Mouse (Mus musculus) limb, embryonic 11.5 days (tissue): ENCODE results near the gene Scgn. TPM values are rescaled to one million over a fixed set of nuclear protein-coding genes. Genes with fewer than 3 reads are reported as not detected.

ENCODE experiments used
- ATAC-seq: fragments of 200-750 bp; cut with Nextera tagmentation; 2 replicates; pipeline ENCODE4 v1.8.0; 2017; ENCODE audit warnings: low read depth; ENCODE audit not compliant: insufficient number of reproducible peaks, low FRiP score, low TSS enrichment
- DNase-seq: peaks from one replicate; pipeline ENCODE4 v3.0.0-alpha.2; 2015; ENCODE audit warnings: low spot score
- H3K27ac ChIP-seq: fragments of 300-500 bp; sonication (generic); replicated peaks from 2 replicates; pipeline ENCODE4 v1.5.1; 2014; ENCODE audit warnings: low read depth, mild to moderate bottlenecking, low read length
- H3K27me3 ChIP-seq: fragments of 300-500 bp; sonication (generic); 2 replicates; pipeline ENCODE4 v1.6.1; 2014; ENCODE audit warnings: mild to moderate bottlenecking, low read length, mixed read lengths; ENCODE audit not compliant: control insufficient read depth, insufficient read depth
- H3K36me3 ChIP-seq: fragments of 300-500 bp; sonication (generic); 2 replicates; pipeline ENCODE4 v1.6.1; 2014; ENCODE audit warnings: mild to moderate bottlenecking, low read length, moderate library complexity, mixed read lengths; ENCODE audit not compliant: control insufficient read depth, insufficient read depth
- H3K4me1 ChIP-seq: fragments of 300-500 bp; sonication (generic); 2 replicates; pipeline ENCODE4 v1.6.1; 2014; ENCODE audit warnings: low read length, mixed read lengths; ENCODE audit not compliant: control insufficient read depth, insufficient read depth
- H3K4me2 ChIP-seq: fragments of 300-500 bp; sonication (generic); 2 replicates; pipeline ENCODE4 v1.6.1; 2014; ENCODE audit warnings: low read depth, mild to moderate bottlenecking, moderate library complexity; ENCODE audit not compliant: severe bottlenecking
- H3K4me3 ChIP-seq: fragments of 300-500 bp; sonication (generic); 2 replicates; pipeline ENCODE4 v1.5.1; 2014; ENCODE audit warnings: low read depth, low read length
- H3K9ac ChIP-seq: fragments of 300-500 bp; sonication (generic); 2 replicates; pipeline ENCODE4 v1.6.1; 2014; ENCODE audit warnings: mild to moderate bottlenecking, low read length
- H3K9me3 ChIP-seq: fragments of 300-500 bp; sonication (generic); 2 replicates; pipeline ENCODE4 v1.6.1; 2016; ENCODE audit warnings: low read length; ENCODE audit not compliant: control insufficient read depth
- WGBS: fragments of 180-500 bp; shearing (Covaris S2); extraction: QIAGEN DNeasy Blood & Tissue Kit; methylation state at CpG from one replicate; pipeline ENCODE4 v1.1.7; 2014; 5-methylcytosine and 5-hydroxymethylcytosine counted together
- polyA plus RNA-seq: library from polyadenylated mRNA; unstranded; fragments of >200 nt; fragmentation: Nextera tagmentation; extraction: Ambion mirVana; gene quantifications from 2 replicates; pipeline ENCODE4 v1.2.1, GENCODE M21; 2014

Scgn gene
- polyA plus RNA-seq: not detected in 2 replicates

GRCm38 (mm10) chr13:23990928-23991327 is at the start of gene Scgn:
Gene Scgn, minus strand, starts transcription at chr13:23991214.
- Histone ChIP-seq H3K4me2 (no peak within 1 kb of the TSS), H3K27ac (no peak within 1 kb of the TSS), H3K9me3 (no peaks in the 10 kb centered on the region), H3K4me1 (no peaks in the 10 kb centered on the region), H3K36me3 (no peaks in the 10 kb centered on the region), H3K9ac (no peak within 1 kb of the TSS), H3K4me3 (no peak within 1 kb of the TSS), H3K27me3 (peaks cover 6% of the 10 kb centered on the region)
- 0% methylated on average over 20 of the region's 20 CpGs for WGBS
- DNase-seq (peak; percentile 92), ATAC-seq (0 out of 2 replicates have a peak, but pooled peaks have one; percentile 31)

GRCm38 (mm10) chr13:24040221-24040620 is 49.2 kb upstream of the Scgn start:
- Histone ChIP-seq H3K9me3 (no peaks in the 10 kb centered on the region), H3K36me3 (no peaks in the 10 kb centered on the region), H3K4me1 (no peaks in the 10 kb centered on the region), H3K27me3 (no peaks in the 10 kb centered on the region), H3K4me3 (no peak overlapping the region), H3K27ac (no peak overlapping the region), H3K4me2 (no peak overlapping the region), H3K9ac (no peak overlapping the region)
- ATAC-seq (no peak), DNase-seq (no peak)
- 91% methylated on average over 7 of the region's 7 CpGs for WGBS

- H3K36me3 ChIP-seq: no peaks in the 10 kb centered on the region
- no peaks in the 10 kb centered on the region for H3K27me3 ChIP-seq
- no peak overlapping the region for H3K4me2 ChIP-seq
- no peak overlapping the region for H3K4me3 ChIP-seq
- DNase-seq (no peak), ATAC-seq (no peak)
- H3K27ac ChIP-seq: no peak overlapping the region
- H3K9ac ChIP-seq: no peak overlapping the region
- no peaks in the 10 kb centered on the region for H3K4me1 ChIP-seq
- H3K9me3 ChIP-seq: no peaks in the 10 kb centered on the region
- WGBS: 89% methylated on average over 3 of the region's 3 CpGs
These were observed 46.5 kb upstream of the Scgn start for GRCm38 (mm10) chr13:24037502-24037901.

- DNase-seq (no peak), ATAC-seq (no peak)
- H3K9ac ChIP-seq: no peak overlapping the region
- H3K9me3 ChIP-seq: no peaks in the 10 kb centered on the region
- WGBS: 82% methylated on average over 18 of the region's 18 CpGs
- no peak overlapping the region for H3K4me3 ChIP-seq
- no peak overlapping the region for H3K4me2 ChIP-seq
- no peaks in the 10 kb centered on the region for H3K36me3 ChIP-seq
- no peaks in the 10 kb centered on the region for H3K4me1 ChIP-seq
- no peaks in the 10 kb centered on the region for H3K27me3 ChIP-seq
- H3K27ac ChIP-seq: no peak overlapping the region
These were observed 45.1 kb upstream of the Scgn start for GRCm38 (mm10) chr13:24036150-24036549.

- Histone ChIP-seq H3K4me2 (no peak overlapping the region), H3K4me1 (no peaks in the 10 kb centered on the region), H3K27ac (no peak overlapping the region), H3K36me3 (no peaks in the 10 kb centered on the region), H3K9me3 (no peaks in the 10 kb centered on the region), H3K4me3 (no peak overlapping the region), H3K9ac (no peak overlapping the region), H3K27me3 (no peaks in the 10 kb centered on the region)
- no peak for DNase-seq
- WGBS: 67% methylated on average over 5 of the region's 5 CpGs
- no peak for ATAC-seq
These were observed 36.5 kb upstream of the Scgn start for GRCm38 (mm10) chr13:24027191-24028170.

- DNase-seq (no peak), ATAC-seq (no peak)
- H3K27ac ChIP-seq: no peak overlapping the region
- H3K36me3 ChIP-seq: no peaks in the 10 kb centered on the region
- WGBS: 84% methylated on average over 4 of the region's 4 CpGs
- H3K27me3 ChIP-seq: no peaks in the 10 kb centered on the region
- H3K4me2 ChIP-seq: no peak overlapping the region
- H3K9ac ChIP-seq: no peak overlapping the region
- H3K9me3 ChIP-seq: no peaks in the 10 kb centered on the region
- no peaks in the 10 kb centered on the region for H3K4me1 ChIP-seq
- H3K4me3 ChIP-seq: no peak overlapping the region
These were observed 27.5 kb upstream of the Scgn start for GRCm38 (mm10) chr13:24018515-24018914.

- DNase-seq (no peak), ATAC-seq (no peak)
- Histone ChIP-seq H3K4me3 (no peak overlapping the region), H3K36me3 (no peaks in the 10 kb centered on the region), H3K9me3 (no peaks in the 10 kb centered on the region), H3K4me1 (no peaks in the 10 kb centered on the region), H3K4me2 (no peak overlapping the region), H3K9ac (no peak overlapping the region), H3K27ac (no peak overlapping the region), H3K27me3 (no peaks in the 10 kb centered on the region)
- 86% methylated on average over 2 of the region's 2 CpGs for WGBS
These were observed 14.5 kb upstream of the Scgn start for GRCm38 (mm10) chr13:24005528-24005927.

GRCm38 (mm10) chr13:24001797-24002196 is 10.8 kb upstream of the Scgn start:
- no peak for ATAC-seq
- no peak overlapping the region for H3K27ac ChIP-seq
- no peak for DNase-seq
- no peak overlapping the region for H3K4me2 ChIP-seq
- no peaks in the 10 kb centered on the region for H3K36me3 ChIP-seq
- H3K9ac ChIP-seq: no peak overlapping the region
- no peaks in the 10 kb centered on the region for H3K9me3 ChIP-seq
- no peak overlapping the region for H3K4me3 ChIP-seq
- WGBS: 64% methylated on average over 2 of the region's 2 CpGs
- no peaks in the 10 kb centered on the region for H3K4me1 ChIP-seq
- H3K27me3 ChIP-seq: no peaks in the 10 kb centered on the region
